Mouse (Mus musculus) embryonic facial prominence, embryonic 10.5 days (tissue): Measurements from ENCODE around the gene Olfr1373. TPM values are rescaled to one million over a fixed set of nuclear protein-coding genes. Genes with fewer than 3 reads are reported as not detected.
A peak's percentile ranks its signal among the peaks of the same experiment; 100 is the strongest.

ENCODE experiments used
- DNase-seq: peaks from one replicate; pipeline ENCODE4 v3.0.0-alpha.2; 2017; ENCODE audit warnings: low spot score
- H3K27ac ChIP-seq: fragments of 300-500 bp; sonication (generic); replicated peaks from 2 replicates; pipeline ENCODE4 v1.5.1; 2016; ENCODE audit warnings: mild to moderate bottlenecking
- H3K27me3 ChIP-seq: fragments of 300-500 bp; sonication (generic); replicated peaks from 2 replicates; pipeline ENCODE4 v1.6.1; 2016; ENCODE audit warnings: low read depth, mild to moderate bottlenecking; ENCODE audit not compliant: poor library complexity, severe bottlenecking
- H3K36me3 ChIP-seq: fragments of 300-500 bp; sonication (generic); replicated peaks from 2 replicates; pipeline ENCODE4 v1.6.1; 2016; ENCODE audit warnings: mild to moderate bottlenecking, moderate library complexity
- H3K4me1 ChIP-seq: fragments of 300-500 bp; sonication (generic); 2 replicates; pipeline ENCODE4 v1.6.1; 2016
- H3K4me3 ChIP-seq: fragments of 300-500 bp; sonication (generic); 2 replicates; pipeline ENCODE4 v1.5.1; 2016; ENCODE audit warnings: mild to moderate bottlenecking, moderate library complexity
- H3K9me3 ChIP-seq: fragments of 300-500 bp; sonication (generic); 2 replicates; pipeline ENCODE4 v1.6.1; 2016; ENCODE audit warnings: mild to moderate bottlenecking
- WGBS: fragments of 180-500 bp; shearing (Covaris S2); methylation state at CpG from one replicate; pipeline ENCODE4 v1.1.7; 2016; 5-methylcytosine and 5-hydroxymethylcytosine counted together
- microRNA-seq: library from miRNA; unstranded; fragments of <30 nt; microRNA quantifications from one replicate; pipeline ENCODE4, GENCODE M21; 2017
- polyA plus RNA-seq: library from polyadenylated mRNA; unstranded; fragments of >200 nt; fragmentation: Nextera tagmentation; extraction: Ambion mirVana; gene quantifications from 2 replicates; pipeline ENCODE4 v1.2.1, GENCODE M21; 2016

Gene Olfr1373
- polyA plus RNA-seq, 1 experiment from 2014 or later = not detected

DNA sequence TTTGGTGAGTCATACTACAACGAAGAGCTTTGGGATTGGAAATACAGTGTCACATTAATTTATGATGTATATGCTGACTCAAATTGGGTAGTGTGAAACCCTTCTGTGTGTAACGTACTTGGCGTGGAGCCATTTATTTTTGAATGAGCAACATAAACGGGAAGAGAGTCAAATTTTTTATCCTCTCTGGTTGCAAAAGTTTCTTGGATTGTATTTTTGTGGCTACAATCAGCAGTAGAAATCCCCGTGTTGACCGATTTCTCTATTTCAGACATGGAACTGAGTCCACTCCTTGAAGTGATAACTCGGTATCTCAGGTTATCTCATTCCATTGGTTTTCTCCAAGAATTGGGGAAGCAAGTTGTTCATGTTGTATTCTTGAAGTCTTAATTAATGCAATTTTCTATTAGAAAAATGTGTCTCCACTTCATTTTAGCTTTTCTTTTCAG, 45.5 kb downstream of the Olfr1373 start:
- DNase-seq = no peak
- Histone ChIP-seq H3K36me3 (peaks cover 15% of the 10 kb centered on the region), H3K27ac (peak overlapping the region; percentile 100), H3K9me3 (no peaks in the 10 kb centered on the region), H3K27me3 (no peaks in the 10 kb centered on the region), H3K4me1 (peaks cover 26% of the 10 kb centered on the region), H3K4me3 (peak overlapping the region; percentile 98)
- 6% methylated on average over 7 of the region's 7 CpGs for WGBS

- H3K4me3 ChIP-seq = peak overlapping the region; percentile 98
Observed at GRCm38 (mm10) chr11:52099031-52099761, 46.1 kb downstream of the Olfr1373 start.

GRCm38 (mm10) chr11:52098398-52098946, 46.9 kb downstream of the Olfr1373 start, which contains the start of gene Ppp2ca:
Gene Ppp2ca (plus strand): TSS chr11:52098681.
- Histone ChIP-seq H3K27ac (peak within 1 kb of the TSS; percentile 100), H3K4me3 (peak within 1 kb of the TSS; percentile 98), H3K36me3 (peaks cover 15% of the 10 kb centered on the region), H3K27me3 (no peaks in the 10 kb centered on the region), H3K9me3 (no peaks in the 10 kb centered on the region), H3K4me1 (peaks cover 26% of the 10 kb centered on the region)
- WGBS = under 1% methylated on average over 53 of the region's 53 CpGs
- DNase-seq = peak; percentile 99

More at GRCm38 (mm10) chr11:52099031-52099761, 46.1 kb downstream of the Olfr1373 start:
- H3K9me3 ChIP-seq = no peaks in the 10 kb centered on the region
- peaks cover 26% of the 10 kb centered on the region for H3K4me1 ChIP-seq
- no peaks in the 10 kb centered on the region for H3K27me3 ChIP-seq
- peak; percentile 91 for DNase-seq
- peak overlapping the region; percentile 100 for H3K27ac ChIP-seq
- under 1% methylated on average over 72 of the region's 72 CpGs for WGBS
- peaks cover 15% of the 10 kb centered on the region for H3K36me3 ChIP-seq

- H3K4me1 ChIP-seq = peaks cover 26% of the 10 kb centered on the region
- no peak for DNase-seq
- H3K9me3 ChIP-seq = no peaks in the 10 kb centered on the region
- peaks cover 15% of the 10 kb centered on the region for H3K36me3 ChIP-seq
- peak overlapping the region; percentile 98 for H3K4me3 ChIP-seq
- H3K27ac ChIP-seq = peak overlapping the region; percentile 100
- 85% methylated on average over 2 of the region's 2 CpGs for WGBS
- H3K27me3 ChIP-seq = no peaks in the 10 kb centered on the region
Observed at GRCm38 (mm10) chr11:52097596-52097995, 47.7 kb downstream of the Olfr1373 start.

DNA sequence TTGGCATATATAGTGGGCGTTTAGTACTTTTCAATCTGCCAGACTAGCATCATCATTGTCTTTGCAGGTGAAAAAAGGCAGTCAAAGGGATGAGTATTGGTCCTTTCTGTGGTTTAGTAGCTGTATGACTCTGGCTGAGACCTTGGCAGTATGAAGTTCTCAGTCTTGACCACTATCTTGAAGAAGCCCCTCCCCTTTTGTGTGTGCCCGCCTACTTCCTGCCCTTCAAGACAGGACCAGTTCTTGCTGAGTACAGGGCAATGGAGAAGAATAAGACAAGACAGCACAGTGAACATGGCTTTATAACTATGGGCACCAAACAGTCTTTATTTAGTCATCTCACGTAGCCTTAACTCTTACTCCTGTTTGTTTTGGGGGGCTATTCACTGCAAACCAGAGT, 48.3 kb downstream of the Olfr1373 start:
- 75% methylated on average over 3 of the region's 3 CpGs for WGBS
- no peaks in the 10 kb centered on the region for H3K27me3 ChIP-seq
- peaks cover 26% of the 10 kb centered on the region for H3K4me1 ChIP-seq
- H3K9me3 ChIP-seq = no peaks in the 10 kb centered on the region
- H3K27ac ChIP-seq = no peak overlapping the region
- peaks cover 15% of the 10 kb centered on the region for H3K36me3 ChIP-seq
- DNase-seq = no peak
- H3K4me3 ChIP-seq = peak overlapping the region; percentile 98

Small RNAs within 50 kb of the gene (microRNA-seq; reads per million reads assigned to microRNA genes)
- gene Gm24157 (1.2 reads per million), gene Mir3061 (29.3 reads per million, percentile 34 among the genes with 10 or more reads in this experiment)

Other genes starting within 250 kb of the Olfr1373 start
- 128 and 133 TPM in 2 replicates for gene Cdkn2aipnl, start 177.9 kb downstream of the Olfr1373 start, polyA plus RNA-seq
- 220 and 223 TPM in 2 replicates for gene Ube2b, start 144.8 kb downstream of the Olfr1373 start, polyA plus RNA-seq
- gene Cdkl3, start 141.3 kb downstream of the Olfr1373 start, polyA plus RNA-seq = 10.6 and 14.0 TPM in 2 replicates
- 80.3 and 84.7 TPM in 2 replicates for gene Ppp2ca, start 46.8 kb downstream of the Olfr1373 start, polyA plus RNA-seq
- gene Olfr1371, start 68.5 kb upstream of the Olfr1373 start, polyA plus RNA-seq = not detected in 2 replicates
- 938 and 966 TPM in 2 replicates for gene Skp1a, start 86.5 kb upstream of the Olfr1373 start, polyA plus RNA-seq
- gene Tcf7, start 137.5 kb upstream of the Olfr1373 start, polyA plus RNA-seq = 11.3 and 13.0 TPM in 2 replicates
- gene Vdac1, start 215.3 kb upstream of the Olfr1373 start, polyA plus RNA-seq = 204 and 209 TPM in 2 replicates